In genomic region chr12:70809957-70810356, GRCm38 (mm10) we compare ENCODE assay signal across 21 mouse cellular contexts.
"Had no signal": no experiment of that assay in that cellular context is flagged by ENCODE, and none has a peak within 500 bp of the region (broad histone marks: within the 10 kb centered on the region; RNA-seq: fewer than 3 reads in every experiment).

No protein-coding gene starts in this region.

- H3K4me1 ChIP-seq: limb, embryonic 12.5 days; midbrain, embryonic 13.5 days had no signal

- H3K36me3 ChIP-seq: limb, embryonic 12.5 days; limb, embryonic 15.5 days; midbrain, embryonic 13.5 days had no signal

- DNase-seq: kidney, adult 9 months; kidney, postnatal 14 days; kidney, postnatal 4 days; left cerebral cortex, postnatal 4 days; liver, postnatal 0 days; lung, embryonic 14.5 days; right cerebral cortex, adult 18-20 months; right cerebral cortex, postnatal 14 days; right cerebral cortex, postnatal 4 days; thymus, adult 2 months; thymus, postnatal 14 days; thymus, postnatal 4 days had no signal

- H3K4me3 ChIP-seq: limb, embryonic 12.5 days; limb, embryonic 15.5 days; midbrain, embryonic 13.5 days; myocyte had no signal

- ATAC-seq: liver, postnatal 0 days; lung, postnatal 0 days; midbrain, embryonic 13.5 days had no signal

- H3K27ac ChIP-seq: limb, embryonic 12.5 days; limb, embryonic 15.5 days; liver, embryonic 14.5 days; macrophage; midbrain, embryonic 13.5 days; stomach, postnatal 0 days had no signal

- H3K9me3 ChIP-seq: limb, embryonic 15.5 days; midbrain, embryonic 13.5 days had no signal

- H3K9ac ChIP-seq: limb, embryonic 12.5 days; limb, embryonic 15.5 days; liver, embryonic 14.5 days; liver, postnatal 0 days; lung, embryonic 14.5 days; midbrain, embryonic 13.5 days had no signal

- H3K27me3 ChIP-seq: limb, embryonic 12.5 days; limb, embryonic 15.5 days; midbrain, embryonic 13.5 days had no signal

- H3K4me2 ChIP-seq: limb, embryonic 12.5 days; limb, embryonic 15.5 days; liver, embryonic 11.5 days; lung, embryonic 14.5 days; midbrain, embryonic 13.5 days had no signal
